Mouse (Mus musculus) stomach, embryonic 16.5 days (tissue): ENCODE measurements around the gene Prl8a8. TPM values are rescaled to one million over a fixed set of nuclear protein-coding genes. Genes with fewer than 3 reads are reported as not detected.

Experiments
- ATAC-seq: fragments of 200-750 bp; cut with Nextera tagmentation; 2 replicates; pipeline ENCODE4 v1.8.0; 2017; ENCODE audit warnings: moderate number of reproducible peaks, moderate TSS enrichment; ENCODE audit not compliant: insufficient read depth, low FRiP score
- H3K27ac ChIP-seq: fragments of 300-500 bp; sonication (generic); 2 replicates; pipeline ENCODE4 v1.5.1; 2014; ENCODE audit warnings: low read length
- H3K27me3 ChIP-seq: fragments of 300-500 bp; sonication (generic); 2 replicates; pipeline ENCODE4 v1.6.1; 2014; ENCODE audit warnings: low read length, control low read depth, mixed read lengths; ENCODE audit not compliant: control insufficient read depth, insufficient read depth
- H3K36me3 ChIP-seq: fragments of 300-500 bp; sonication (generic); 2 replicates; pipeline ENCODE4 v1.6.1; 2014; ENCODE audit warnings: low read length; ENCODE audit not compliant: control insufficient read depth, insufficient read depth
- H3K4me1 ChIP-seq: fragments of 300-500 bp; sonication (generic); 2 replicates; pipeline ENCODE4 v1.6.1; 2014; ENCODE audit warnings: low read length, control low read depth, mixed read lengths; ENCODE audit not compliant: control insufficient read depth, insufficient read depth
- H3K4me2 ChIP-seq: fragments of 300-500 bp; sonication (generic); 2 replicates; pipeline ENCODE4 v1.6.1; 2014; ENCODE audit warnings: low read depth, low read length, mixed read lengths
- H3K4me3 ChIP-seq: fragments of 300-500 bp; sonication (generic); replicated peaks from 2 replicates; pipeline ENCODE4 v1.5.1; 2014; ENCODE audit warnings: mild to moderate bottlenecking, low read length
- H3K9ac ChIP-seq: fragments of 300-500 bp; sonication (generic); 2 replicates; pipeline ENCODE4 v1.6.1; 2014; ENCODE audit warnings: low read length
- H3K9me3 ChIP-seq: fragments of 300-500 bp; sonication (generic); replicated peaks from 2 replicates; pipeline ENCODE4 v1.6.1; 2016; ENCODE audit warnings: low read length, control low read depth; ENCODE audit not compliant: control insufficient read depth
- WGBS: fragments of 180-500 bp; shearing (Covaris S2); extraction: QIAGEN DNeasy Blood & Tissue Kit; methylation state at CpG from one replicate; pipeline ENCODE4 v1.1.7; 2014; 5-methylcytosine and 5-hydroxymethylcytosine counted together
- polyA plus RNA-seq: library from polyadenylated mRNA; unstranded; fragments of >200 nt; fragmentation: Nextera tagmentation; extraction: Ambion mirVana; gene quantifications from 2 replicates; pipeline ENCODE4 v1.2.1, GENCODE M21; 2015

The Prl8a8 gene
- polyA plus RNA-seq = not detected in 2 replicates

GRCm38 (mm10) chr13:27513117-27513516, at the start of gene Prl8a8:
Gene Prl8a8, minus strand, starts transcription at chr13:27513217.
- H3K36me3 ChIP-seq = no peaks in the 10 kb centered on the region
- no peak within 1 kb of the TSS for H3K4me3 ChIP-seq
- no peaks in the 10 kb centered on the region for H3K9me3 ChIP-seq
- H3K27me3 ChIP-seq = no peaks in the 10 kb centered on the region
- no peak within 1 kb of the TSS for H3K4me2 ChIP-seq
- 83% methylated on average over 4 of the region's 4 CpGs for WGBS
- no peak for ATAC-seq
- no peak within 1 kb of the TSS for H3K27ac ChIP-seq
- H3K9ac ChIP-seq = no peak within 1 kb of the TSS
- H3K4me1 ChIP-seq = no peaks in the 10 kb centered on the region

GRCm38 (mm10) chr13:27553336-27553735, 40.3 kb upstream of the Prl8a8 start:
- Histone ChIP-seq H3K27ac (no peak overlapping the region), H3K4me3 (no peak overlapping the region), H3K36me3 (no peaks in the 10 kb centered on the region), H3K9me3 (no peaks in the 10 kb centered on the region), H3K27me3 (no peaks in the 10 kb centered on the region), H3K4me2 (no peak overlapping the region), H3K9ac (no peak overlapping the region), H3K4me1 (no peaks in the 10 kb centered on the region)
- ATAC-seq = no peak

- Histone ChIP-seq H3K4me3 (no peak overlapping the region), H3K9me3 (no peaks in the 10 kb centered on the region), H3K27me3 (no peaks in the 10 kb centered on the region), H3K4me1 (no peaks in the 10 kb centered on the region), H3K36me3 (no peaks in the 10 kb centered on the region), H3K4me2 (no peak overlapping the region), H3K9ac (no peak overlapping the region), H3K27ac (no peak overlapping the region)
- ATAC-seq = no peak
- 82% methylated on average over 4 of the region's 4 CpGs for WGBS
These were observed 10.1 kb upstream of the Prl8a8 start for GRCm38 (mm10) chr13:27523156-27523555.

DNA sequence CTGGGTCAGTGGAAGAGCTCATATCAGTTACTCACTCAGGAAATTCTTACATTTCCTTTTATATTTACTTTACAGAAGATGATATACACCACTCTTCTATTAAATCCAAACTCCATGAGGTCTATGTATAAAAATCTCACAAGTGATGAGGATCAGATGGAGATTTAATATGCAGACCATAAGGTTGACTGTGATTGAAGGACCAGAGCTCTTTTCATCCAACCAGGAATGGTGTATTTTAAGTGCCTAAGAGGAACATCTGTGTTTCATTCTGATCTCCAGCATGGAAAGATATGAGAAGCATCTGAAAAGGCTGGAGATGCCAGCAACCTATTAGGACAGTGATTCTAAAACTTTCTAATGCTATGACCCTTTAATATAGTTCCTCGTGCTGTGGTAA, 5.4 kb downstream of the Prl8a8 start:
- WGBS = 74% methylated on average over 1 of the region's 1 CpGs
- no peaks in the 10 kb centered on the region for H3K9me3 ChIP-seq
- no peaks in the 10 kb centered on the region for H3K27me3 ChIP-seq
- ATAC-seq = no peak
- H3K36me3 ChIP-seq = no peaks in the 10 kb centered on the region
- no peak overlapping the region for H3K27ac ChIP-seq
- H3K4me1 ChIP-seq = no peaks in the 10 kb centered on the region
- no peak overlapping the region for H3K4me2 ChIP-seq
- no peak overlapping the region for H3K9ac ChIP-seq
- no peak overlapping the region for H3K4me3 ChIP-seq

Other genes with a start within 250 kb of the Prl8a8 start
- gene Prl6a1, start 200.6 kb downstream of the Prl8a8 start, polyA plus RNA-seq = not detected in 2 replicates
- gene Prl8a2, start 167.5 kb downstream of the Prl8a8 start, polyA plus RNA-seq = not detected in 2 replicates
- not detected in 2 replicates for gene Prl2b1, start 122.4 kb downstream of the Prl8a8 start, polyA plus RNA-seq
- not detected in 2 replicates for gene Prl8a6, start 74.5 kb downstream of the Prl8a8 start, polyA plus RNA-seq
- gene Prl8a9, start 51.4 kb upstream of the Prl8a8 start, polyA plus RNA-seq = not detected in 2 replicates
- not detected in 2 replicates for gene Prl8a1, start 69.0 kb upstream of the Prl8a8 start, polyA plus RNA-seq
- not detected in 2 replicates for gene Prl7b1, start 97.4 kb upstream of the Prl8a8 start, polyA plus RNA-seq
- not detected in 2 replicates for gene Prl7a1, start 129.3 kb upstream of the Prl8a8 start, polyA plus RNA-seq
- not detected in 2 replicates for gene Prl7a2, start 154.8 kb upstream of the Prl8a8 start, polyA plus RNA-seq
- not detected in 2 replicates for gene Prl7d1, start 203.5 kb upstream of the Prl8a8 start, polyA plus RNA-seq